Mouse (Mus musculus) stomach, embryonic 15.5 days (tissue): ENCODE measurements around the gene Slc41a1. TPM values are rescaled to one million over a fixed set of nuclear protein-coding genes. Genes with fewer than 3 reads are reported as not detected.
A peak's percentile ranks its signal among the peaks of the same experiment; 100 is the strongest.

ENCODE experiments used
- ATAC-seq: fragments of 200-750 bp; cut with Nextera tagmentation; 2 replicates; pipeline ENCODE4 v1.8.0; 2017; ENCODE audit warnings: low read depth, moderate number of reproducible peaks, moderate TSS enrichment; ENCODE audit not compliant: insufficient read depth, low FRiP score
- H3K27ac ChIP-seq: fragments of 300-500 bp; sonication (generic); 2 replicates; pipeline ENCODE4 v1.5.1; 2015; ENCODE audit warnings: mild to moderate bottlenecking, inconsistent platforms
- H3K27me3 ChIP-seq: fragments of 300-500 bp; sonication (generic); replicated peaks from 2 replicates; pipeline ENCODE4 v1.6.1; 2015; ENCODE audit warnings: inconsistent platforms
- H3K36me3 ChIP-seq: fragments of 300-500 bp; sonication (generic); 2 replicates; pipeline ENCODE4 v1.6.1; 2015; ENCODE audit warnings: inconsistent platforms
- H3K4me1 ChIP-seq: fragments of 300-500 bp; sonication (generic); 2 replicates; pipeline ENCODE4 v1.6.1; 2015; ENCODE audit warnings: inconsistent platforms
- H3K4me2 ChIP-seq: fragments of 300-500 bp; sonication (generic); 2 replicates; pipeline ENCODE4 v1.6.1; 2015; ENCODE audit warnings: mild to moderate bottlenecking, inconsistent platforms
- H3K4me3 ChIP-seq: fragments of 300-500 bp; sonication (generic); replicated peaks from 2 replicates; pipeline ENCODE4 v1.5.1; 2015; ENCODE audit warnings: inconsistent platforms
- H3K9ac ChIP-seq: fragments of 300-500 bp; sonication (generic); 2 replicates; pipeline ENCODE4 v1.6.1; 2015; ENCODE audit warnings: inconsistent platforms
- H3K9me3 ChIP-seq: fragments of 300-500 bp; sonication (generic); 2 replicates; pipeline ENCODE4 v1.6.1; 2016; ENCODE audit warnings: inconsistent platforms
- WGBS: fragments of 180-500 bp; shearing (Covaris S2); methylation state at CpG from one replicate; pipeline ENCODE4 v1.1.7; 2015; 5-methylcytosine and 5-hydroxymethylcytosine counted together
- polyA plus RNA-seq: library from polyadenylated mRNA; unstranded; fragments of >200 nt; fragmentation: Nextera tagmentation; extraction: Ambion mirVana; gene quantifications from 2 replicates; pipeline ENCODE4 v1.2.1, GENCODE M21; 2015

Slc41a1 gene
- polyA plus RNA-seq, 1 experiment from 2014 or later: 13.3 TPM

DNA sequence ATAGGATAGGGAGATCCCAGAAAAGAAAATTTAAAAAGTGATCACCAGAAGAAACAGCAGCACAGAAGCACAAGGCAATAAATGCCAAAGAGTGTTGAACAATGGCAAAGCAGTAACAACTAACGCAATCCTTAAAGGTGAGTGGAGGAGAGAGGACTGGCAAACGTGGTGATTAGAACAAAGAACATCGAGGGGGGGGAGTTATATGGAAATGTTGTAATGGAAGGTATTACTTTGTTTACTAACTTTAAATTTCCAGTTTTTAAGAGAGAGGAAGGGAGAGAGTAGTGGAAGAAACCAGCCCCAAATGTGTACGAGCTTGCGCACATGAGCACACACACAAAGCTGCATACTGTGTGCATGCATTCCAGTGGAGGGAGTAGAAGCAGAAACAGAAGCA, 38.3 kb downstream of the Slc41a1 start:
- WGBS: 83% methylated on average over 5 of the region's 5 CpGs
- Histone ChIP-seq H3K9ac (no peak overlapping the region), H3K4me1 (no peaks in the 10 kb centered on the region), H3K4me2 (no peak overlapping the region), H3K9me3 (no peaks in the 10 kb centered on the region), H3K27me3 (no peaks in the 10 kb centered on the region), H3K4me3 (no peak overlapping the region), H3K36me3 (no peaks in the 10 kb centered on the region), H3K27ac (no peak overlapping the region)
- no peak for ATAC-seq

DNA sequence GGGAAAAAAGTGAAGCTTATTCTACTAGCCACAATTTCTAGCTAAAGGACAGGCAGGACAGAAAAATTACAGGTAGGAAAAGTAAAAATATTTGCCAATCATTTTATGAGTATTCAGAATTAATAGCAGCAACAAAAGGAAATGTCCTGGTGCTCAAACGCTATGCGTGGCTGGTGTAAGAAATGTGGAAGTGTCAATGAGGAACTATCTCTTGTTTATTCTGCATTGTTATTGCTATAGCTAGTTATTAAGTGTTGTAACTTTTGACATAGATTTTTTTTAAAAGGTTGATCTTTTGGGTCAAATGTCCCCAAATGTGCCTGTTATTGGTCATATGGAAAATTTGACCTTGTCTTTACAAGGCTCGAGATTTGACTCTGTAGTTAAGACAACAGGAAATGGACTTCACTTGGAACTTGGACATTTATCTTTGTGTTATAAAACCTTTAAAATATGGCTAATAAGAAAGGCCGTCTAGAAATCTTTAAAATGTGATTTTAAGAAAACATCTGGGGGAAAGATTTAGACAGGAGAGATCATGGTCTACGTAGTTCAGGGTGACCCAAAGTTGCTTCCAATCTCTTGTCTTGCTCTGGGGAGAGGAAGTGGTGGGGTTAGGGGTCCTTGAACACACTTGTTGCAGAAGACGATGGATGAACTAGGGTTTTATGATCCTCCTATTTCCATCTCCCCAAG, 39.2 kb downstream of the Slc41a1 start:
- Histone ChIP-seq H3K4me3 (peak overlapping the region; percentile 62; the same call in 1 of the 2 replicates), H3K4me2 (peak overlapping the region; percentile 21; the same call in 1 of the 2 replicates), H3K4me1 (no peaks in the 10 kb centered on the region), H3K9me3 (no peaks in the 10 kb centered on the region), H3K36me3 (no peaks in the 10 kb centered on the region), H3K27ac (no peak overlapping the region), H3K9ac (no peak overlapping the region), H3K27me3 (no peaks in the 10 kb centered on the region)
- 70% methylated on average over 6 of the region's 6 CpGs for WGBS
- no peak for ATAC-seq

DNA sequence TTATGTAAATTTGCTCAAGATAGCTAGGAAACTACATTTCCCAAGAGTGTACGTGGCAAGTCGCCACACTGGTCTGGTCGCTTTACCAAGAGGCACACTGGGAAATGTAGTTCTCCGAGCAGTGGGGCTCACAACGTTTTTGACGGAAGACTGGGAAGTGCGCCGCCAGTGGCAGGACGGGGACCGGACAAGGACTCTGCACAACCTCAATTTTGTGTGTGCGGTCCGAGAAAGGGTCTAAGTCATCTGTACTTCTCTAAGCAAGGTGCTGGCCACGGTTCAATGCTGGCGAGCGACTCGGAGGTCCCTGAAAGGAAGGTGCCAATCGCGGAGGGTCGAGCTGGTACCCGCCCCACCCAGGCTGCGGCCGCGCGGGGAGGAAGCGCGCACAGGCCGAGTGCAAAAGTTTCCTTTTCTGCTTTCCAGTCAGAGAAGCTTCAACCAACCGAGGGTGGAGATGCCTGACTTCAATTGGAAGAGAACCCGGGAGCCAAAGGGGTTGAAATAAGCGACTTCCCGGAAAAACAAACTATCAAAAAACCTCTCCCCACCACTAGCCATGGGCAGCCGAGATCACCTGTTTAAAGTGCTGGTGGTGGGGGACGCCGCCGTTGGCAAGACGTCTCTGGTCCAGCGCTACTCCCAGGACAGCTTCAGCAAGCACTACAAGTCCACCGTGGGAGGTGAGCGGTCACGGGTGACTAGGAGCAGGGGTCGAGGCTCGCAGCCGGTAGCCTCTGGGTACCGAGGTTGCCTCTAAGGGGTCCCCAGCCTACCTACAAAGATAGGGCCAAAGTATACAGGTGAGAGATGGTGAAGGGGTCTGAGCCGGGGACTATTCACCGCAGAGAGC, 40.0 kb downstream of the Slc41a1 start, which contains the start of gene Rab29:
Gene Rab29 (plus strand): TSS at position 132 of the 853 bp plus-strand sequence.
- Histone ChIP-seq H3K9ac (peak within 1 kb of the TSS; percentile 14; the same call in 1 of the 2 replicates), H3K36me3 (no peaks in the 10 kb centered on the region), H3K4me3 (peak within 1 kb of the TSS; percentile 62), H3K27me3 (no peaks in the 10 kb centered on the region), H3K4me1 (no peaks in the 10 kb centered on the region), H3K27ac (no peak within 1 kb of the TSS), H3K4me2 (peak within 1 kb of the TSS; percentile 77), H3K9me3 (no peaks in the 10 kb centered on the region)
- under 1% methylated on average over 46 of the region's 46 CpGs for WGBS
- peak; percentile 97 for ATAC-seq

DNA sequence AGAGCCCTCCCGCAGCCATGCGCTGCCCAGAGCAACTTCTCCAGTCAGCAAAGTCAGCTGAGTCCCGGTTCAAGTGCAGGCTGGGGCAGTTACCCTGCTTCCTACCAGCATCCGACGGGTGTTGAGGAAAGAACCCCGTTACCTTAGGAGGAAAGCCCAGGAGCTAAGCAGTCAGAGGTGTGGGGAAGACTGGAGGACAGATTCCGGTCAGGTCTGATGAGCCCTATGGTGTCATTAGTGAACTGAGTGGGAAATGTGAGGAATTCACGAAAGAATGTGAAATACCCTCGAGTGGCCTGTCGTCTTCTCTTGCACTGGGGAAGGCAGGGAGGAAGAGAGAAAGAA, 40.6 kb downstream of the Slc41a1 start:
- Histone ChIP-seq H3K4me1 (no peaks in the 10 kb centered on the region), H3K9me3 (no peaks in the 10 kb centered on the region), H3K4me2 (peak overlapping the region; percentile 77), H3K36me3 (no peaks in the 10 kb centered on the region), H3K27me3 (no peaks in the 10 kb centered on the region), H3K9ac (peak overlapping the region; percentile 14; the same call in 1 of the 2 replicates), H3K4me3 (peak overlapping the region; percentile 62), H3K27ac (no peak overlapping the region)
- peak; percentile 37 for ATAC-seq
- WGBS: 17% methylated on average over 10 of the region's 10 CpGs

DNA sequence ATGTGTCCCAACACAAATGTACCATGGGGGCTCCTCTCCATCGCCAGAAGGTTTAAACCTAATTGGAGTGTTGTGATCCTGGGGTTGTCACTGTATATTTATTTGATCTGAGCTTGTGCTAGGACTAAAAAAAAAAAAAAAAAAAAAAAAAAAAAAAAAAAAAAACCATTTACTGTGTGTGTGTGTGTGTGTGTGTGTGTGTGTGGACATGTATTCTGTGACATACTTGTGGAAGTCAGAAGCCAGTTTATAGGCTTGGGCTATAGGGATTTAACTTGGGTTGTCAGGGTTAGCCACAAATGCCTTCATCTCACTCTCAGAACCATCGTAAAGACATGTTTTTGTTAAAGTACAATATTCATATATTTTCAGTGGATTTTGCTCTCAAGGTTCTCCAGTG, 42.3 kb downstream of the Slc41a1 start:
- H3K9ac ChIP-seq: no peak overlapping the region
- no peak for ATAC-seq
- H3K27ac ChIP-seq: no peak overlapping the region
- no peak overlapping the region for H3K4me3 ChIP-seq
- no peaks in the 10 kb centered on the region for H3K4me1 ChIP-seq
- no peaks in the 10 kb centered on the region for H3K27me3 ChIP-seq
- 81% methylated on average over 2 of the region's 2 CpGs for WGBS
- no peaks in the 10 kb centered on the region for H3K36me3 ChIP-seq
- no peak overlapping the region for H3K4me2 ChIP-seq
- H3K9me3 ChIP-seq: no peaks in the 10 kb centered on the region

DNA sequence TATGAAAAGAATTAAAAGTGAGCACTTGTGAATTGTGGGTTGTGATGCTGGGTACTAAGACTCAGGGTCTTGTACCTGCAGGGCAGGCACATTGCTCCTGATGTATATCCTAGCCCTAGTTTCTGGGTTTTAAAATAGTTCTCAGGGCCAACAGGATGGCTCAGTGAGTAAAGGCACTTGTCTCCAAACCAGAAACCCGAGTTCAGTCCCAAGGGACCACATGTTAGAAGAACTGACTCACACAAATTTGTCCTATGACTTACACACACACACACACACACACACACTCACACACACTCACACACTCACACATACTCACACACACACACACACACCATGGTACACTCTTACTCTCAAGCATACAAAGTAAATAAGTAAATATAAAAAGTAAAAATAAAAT, 45.6 kb downstream of the Slc41a1 start:
- Histone ChIP-seq H3K9ac (no peak overlapping the region), H3K27me3 (no peaks in the 10 kb centered on the region), H3K4me3 (no peak overlapping the region), H3K36me3 (no peaks in the 10 kb centered on the region), H3K4me2 (no peak overlapping the region), H3K9me3 (no peaks in the 10 kb centered on the region), H3K27ac (no peak overlapping the region), H3K4me1 (no peaks in the 10 kb centered on the region)
- no peak for ATAC-seq
- WGBS: 81% methylated on average over 1 of the region's 1 CpGs

DNA sequence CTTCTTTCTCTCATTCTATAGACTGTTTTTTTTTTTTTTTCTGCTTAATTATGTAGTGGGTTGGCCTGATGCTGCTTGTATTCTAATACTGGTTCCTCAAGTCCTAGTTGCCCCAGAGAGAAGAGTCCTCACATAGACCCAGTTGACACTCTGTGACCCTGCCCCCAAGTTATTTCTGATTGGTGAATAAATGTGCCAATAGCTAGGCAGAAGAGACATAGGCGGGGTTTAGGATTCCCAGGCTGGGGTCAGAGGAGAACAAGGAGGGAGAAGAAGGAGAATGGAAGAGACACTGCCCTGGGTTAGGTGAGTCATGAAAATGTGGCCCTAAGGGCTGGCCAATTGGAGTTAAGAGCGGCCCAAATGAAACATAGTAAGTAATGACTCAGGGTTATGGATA, 52.5 kb downstream of the Slc41a1 start:
- Histone ChIP-seq H3K36me3 (no peaks in the 10 kb centered on the region), H3K27ac (no peak overlapping the region), H3K4me2 (no peak overlapping the region), H3K4me3 (no peak overlapping the region), H3K9ac (no peak overlapping the region), H3K27me3 (no peaks in the 10 kb centered on the region), H3K4me1 (no peaks in the 10 kb centered on the region), H3K9me3 (no peaks in the 10 kb centered on the region)
- ATAC-seq: no peak
- WGBS: 66% methylated on average over 2 of the region's 2 CpGs

DNA sequence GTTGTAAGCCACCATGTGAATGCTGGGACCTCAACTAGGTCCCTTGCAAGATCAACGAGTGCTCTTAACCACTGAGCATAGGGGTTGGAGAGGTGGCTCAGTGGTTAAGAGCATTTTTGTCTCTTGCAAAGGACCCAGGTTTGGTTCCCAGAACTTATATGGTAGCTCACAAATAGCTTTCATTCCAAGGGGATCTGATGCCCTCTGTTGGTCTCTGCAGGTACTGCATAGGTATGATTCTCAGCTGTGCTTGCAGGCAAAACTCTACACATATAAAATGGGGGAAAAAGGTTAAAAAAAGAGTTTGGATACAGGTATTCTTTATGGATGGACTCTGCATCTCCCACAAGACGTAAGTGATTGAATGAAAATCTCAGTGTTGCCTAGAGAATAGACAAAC, 55.5 kb downstream of the Slc41a1 start:
- ATAC-seq: no peak
- no peaks in the 10 kb centered on the region for H3K4me1 ChIP-seq
- H3K9ac ChIP-seq: no peak overlapping the region
- no peaks in the 10 kb centered on the region for H3K36me3 ChIP-seq
- no peak overlapping the region for H3K4me2 ChIP-seq
- H3K27me3 ChIP-seq: no peaks in the 10 kb centered on the region
- no peak overlapping the region for H3K4me3 ChIP-seq
- H3K27ac ChIP-seq: no peak overlapping the region
- 51% methylated on average over 2 of the region's 2 CpGs for WGBS
- H3K9me3 ChIP-seq: no peaks in the 10 kb centered on the region

DNA sequence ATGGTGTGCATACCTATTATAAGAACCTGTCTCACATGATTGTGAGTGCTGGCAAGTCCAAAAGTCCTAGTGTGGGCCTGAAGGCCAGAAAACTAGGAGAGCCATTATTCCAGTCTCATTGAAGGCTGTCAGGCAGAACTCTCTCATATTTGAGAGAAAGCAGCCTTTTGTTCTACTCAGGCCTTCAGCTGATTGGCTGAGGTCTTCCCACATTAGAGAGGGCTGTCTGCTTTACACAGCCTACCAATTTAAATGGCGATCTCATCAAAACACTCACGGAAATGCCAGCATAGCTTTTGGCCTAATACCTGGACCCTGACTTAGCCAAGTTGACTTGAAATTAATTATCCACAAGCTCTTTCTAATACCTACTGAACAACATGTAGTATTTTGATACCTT, 58.9 kb downstream of the Slc41a1 start:
- no peaks in the 10 kb centered on the region for H3K27me3 ChIP-seq
- H3K36me3 ChIP-seq: no peaks in the 10 kb centered on the region
- no peaks in the 10 kb centered on the region for H3K9me3 ChIP-seq
- H3K4me1 ChIP-seq: no peaks in the 10 kb centered on the region
- no peak for ATAC-seq
- WGBS: 66% methylated on average over 2 of the region's 2 CpGs
- H3K9ac ChIP-seq: no peak overlapping the region
- no peak overlapping the region for H3K4me2 ChIP-seq
- H3K4me3 ChIP-seq: no peak overlapping the region
- no peak overlapping the region for H3K27ac ChIP-seq

DNA sequence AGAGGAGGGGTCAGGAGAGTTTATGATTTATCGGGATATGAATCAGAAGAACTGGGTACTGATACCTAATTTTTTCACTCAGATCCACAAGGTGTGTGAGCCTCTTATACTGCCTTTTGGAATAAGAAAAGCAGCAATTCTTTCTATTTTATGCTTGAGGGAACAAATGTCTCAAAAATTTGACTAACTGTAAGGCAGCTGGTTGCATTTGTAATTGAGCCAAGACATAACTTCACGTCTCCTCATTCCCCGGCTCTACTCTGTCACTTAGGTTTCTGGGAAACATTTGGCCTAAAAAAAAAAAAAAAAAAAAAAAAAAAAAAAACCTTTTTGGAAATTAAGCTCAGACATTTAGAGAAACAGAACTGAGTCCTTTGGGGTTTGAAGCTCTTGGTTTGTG, 59.3 kb downstream of the Slc41a1 start:
- 67% methylated on average over 3 of the region's 3 CpGs for WGBS
- Histone ChIP-seq H3K36me3 (no peaks in the 10 kb centered on the region), H3K9ac (no peak overlapping the region), H3K9me3 (no peaks in the 10 kb centered on the region), H3K27ac (no peak overlapping the region), H3K4me1 (no peaks in the 10 kb centered on the region), H3K4me2 (no peak overlapping the region), H3K4me3 (no peak overlapping the region), H3K27me3 (no peaks in the 10 kb centered on the region)
- no peak for ATAC-seq

DNA sequence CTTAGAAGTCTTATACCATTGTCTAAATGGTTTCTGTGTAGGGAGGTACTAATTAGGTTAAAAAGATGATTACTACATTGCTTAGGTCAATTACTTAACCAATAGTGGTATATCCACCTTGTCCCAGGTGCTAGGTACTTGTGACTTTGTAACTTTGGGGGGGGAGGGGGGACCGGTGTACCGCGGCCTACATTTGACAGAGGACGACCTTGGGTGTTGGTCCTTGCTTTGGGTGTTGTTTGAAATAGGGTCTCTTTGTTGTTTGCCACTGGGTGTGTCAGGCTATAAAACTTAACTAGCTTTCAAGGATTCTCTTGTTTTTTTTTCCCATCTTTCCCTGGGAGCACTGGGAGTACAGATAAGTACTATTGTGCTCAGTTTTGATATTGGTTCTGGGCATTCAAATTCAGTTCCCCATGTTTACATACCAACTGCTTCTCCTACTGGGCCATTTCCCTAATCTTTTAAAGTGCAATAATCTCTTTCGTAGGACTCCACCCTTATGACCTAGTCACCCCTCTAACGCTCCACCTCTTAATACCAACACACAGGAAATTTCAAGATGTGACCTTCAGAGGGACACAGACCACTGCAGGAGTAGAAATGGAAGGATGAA, 62.9 kb downstream of the Slc41a1 start:
- WGBS: 60% methylated on average over 6 of the region's 6 CpGs
- no peak overlapping the region for H3K4me3 ChIP-seq
- no peak overlapping the region for H3K4me2 ChIP-seq
- H3K36me3 ChIP-seq: no peaks in the 10 kb centered on the region
- no peak overlapping the region for H3K9ac ChIP-seq
- no peaks in the 10 kb centered on the region for H3K4me1 ChIP-seq
- no peaks in the 10 kb centered on the region for H3K27me3 ChIP-seq
- H3K9me3 ChIP-seq: no peaks in the 10 kb centered on the region
- peak; percentile 39 for ATAC-seq
- H3K27ac ChIP-seq: no peak overlapping the region

DNA sequence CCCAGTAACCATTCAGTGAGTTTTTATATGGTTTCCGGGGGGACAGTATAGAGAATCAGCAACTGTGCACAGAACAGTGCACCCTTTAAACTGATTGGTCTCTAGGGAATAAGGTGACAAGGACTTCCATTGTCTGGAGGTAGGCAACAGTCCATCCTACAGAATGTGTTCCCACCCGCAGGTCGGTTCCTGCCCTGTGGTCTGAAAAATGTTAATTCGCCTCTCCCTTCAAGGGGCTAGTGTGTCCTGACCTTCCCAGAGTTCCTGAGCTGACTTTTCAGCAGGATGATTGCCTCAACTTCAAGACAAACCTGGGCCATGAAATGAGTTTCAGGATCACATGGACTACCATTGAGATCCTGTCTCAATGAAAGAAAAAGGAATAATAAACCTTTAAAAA, 64.1 kb downstream of the Slc41a1 start:
- Histone ChIP-seq H3K9me3 (no peaks in the 10 kb centered on the region), H3K4me1 (no peaks in the 10 kb centered on the region), H3K27ac (no peak overlapping the region), H3K36me3 (no peaks in the 10 kb centered on the region), H3K4me2 (no peak overlapping the region), H3K9ac (no peak overlapping the region), H3K27me3 (no peaks in the 10 kb centered on the region), H3K4me3 (no peak overlapping the region)
- whole genome bisulfite sequencing: 74% methylated on average over 4 of the region's 4 CpGs
- ATAC-seq: no peak
